Mouse (Mus musculus) adrenal gland, adult (tissue): ENCODE measurements around the gene Vmn1r2.
"Not testable (repeated sequence)": the region's sequence is repeated elsewhere in the genome, so short reads cannot be mapped to it uniquely, and the experiment has no call there.

Source experiments
- DNase-seq, 2 experiments: peaks; one replicate each; pipeline ENCODE4 v3.0.0; 2022 to 2023; ENCODE audit warnings: low spot score in 1 of 2; ENCODE audit not compliant: inconsistent age in 2 of 2

The Vmn1r2 gene

DNA sequence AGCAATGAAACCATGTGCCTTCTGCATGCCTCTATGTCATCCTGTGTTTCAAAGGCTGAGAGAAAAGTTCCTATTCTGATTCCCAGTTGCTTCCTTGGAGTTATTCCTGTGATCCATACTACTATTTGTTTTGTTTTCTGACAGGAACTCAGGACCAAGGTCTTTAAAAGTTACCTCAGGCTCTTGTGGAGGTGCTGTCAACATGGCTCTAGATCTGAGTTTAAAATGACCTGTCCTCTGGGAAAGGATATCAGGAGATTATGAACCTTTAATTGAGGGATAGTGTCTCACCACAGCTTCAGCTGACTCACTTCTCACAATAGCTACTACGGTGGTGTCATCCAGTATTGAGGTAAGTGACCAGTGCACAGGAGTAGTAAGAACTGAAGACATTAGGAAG lies at the start of gene Vmn1r2:
Gene Vmn1r2 (plus strand): TSS at position 301 of the 400 bp plus-strand sequence.
- DNase-seq, result not testable (repeated sequence)

GRCm38 (mm10) chr4:3147926-3148325 lies 19.2 kb upstream of the Vmn1r2 start:
- DNase-seq, result not testable (repeated sequence)

DNA sequence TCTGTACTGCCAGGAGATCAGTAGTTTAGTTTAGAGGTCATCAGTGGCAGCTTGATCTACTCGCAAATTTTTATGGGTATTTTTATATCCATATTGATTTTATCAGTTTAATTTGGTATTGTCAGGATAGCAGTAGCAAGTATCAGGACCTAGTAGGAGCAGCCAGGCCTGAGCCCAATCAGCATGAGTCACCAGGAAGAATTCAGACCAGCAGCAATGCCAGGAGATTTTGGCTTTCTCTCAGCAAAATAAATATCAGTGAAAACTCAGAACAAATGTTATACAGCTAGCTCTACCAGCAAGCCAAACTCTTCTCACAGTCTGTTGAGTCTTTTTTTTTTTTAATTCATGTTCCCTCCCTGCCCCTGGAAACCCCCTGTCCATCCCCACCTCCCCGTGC lies 13.8 kb upstream of the Vmn1r2 start:
- DNase-seq, result peak; percentile 21 to 62

DNA sequence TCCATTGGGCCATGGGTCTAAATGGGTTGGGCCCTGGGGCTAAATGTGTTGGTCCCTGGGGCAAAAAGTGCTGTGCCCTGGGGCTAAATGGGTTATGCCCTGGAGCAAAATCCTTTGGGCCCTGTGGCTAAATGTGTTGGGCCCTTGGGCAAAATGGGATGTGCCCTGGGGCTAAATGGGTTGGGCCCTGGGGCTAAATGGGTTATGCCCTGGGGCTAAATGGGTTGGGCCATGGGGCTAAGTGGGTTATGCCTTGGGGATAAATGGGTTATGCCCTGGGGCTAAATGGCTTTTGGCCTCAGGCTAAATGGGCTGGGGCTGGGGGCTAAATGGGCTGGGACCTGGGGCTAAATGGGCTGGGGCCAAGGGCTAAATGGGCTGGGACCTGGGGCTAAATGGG lies 2.7 kb upstream of the Vmn1r2 start:
- DNase-seq, result not testable (repeated sequence)

GRCm38 (mm10) chr4:3165046-3165445 lies 2.1 kb upstream of the Vmn1r2 start:
- DNase-seq, result no peak

GRCm38 (mm10) chr4:3174586-3174985 lies 7.5 kb downstream of the Vmn1r2 start:
- not testable (repeated sequence) for DNase-seq

DNA sequence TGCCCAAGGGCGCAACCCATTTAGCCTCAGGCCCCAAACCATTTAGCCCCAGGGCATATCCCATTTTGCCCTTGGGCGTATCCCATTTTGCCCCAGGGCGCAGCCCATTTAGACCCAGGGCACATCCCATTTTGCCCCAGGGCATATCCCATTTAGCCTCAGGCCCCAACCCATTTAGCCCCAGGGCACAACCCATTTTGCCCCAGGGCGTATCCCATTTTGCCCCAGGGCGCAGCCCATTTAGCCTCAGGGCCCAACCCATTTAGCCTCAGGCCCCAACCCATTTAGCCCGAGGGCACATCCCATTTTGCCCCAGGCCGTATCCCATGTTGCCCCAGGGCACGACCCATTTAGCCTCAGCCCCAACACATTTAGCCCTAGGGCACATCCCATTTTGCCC lies 8.6 kb downstream of the Vmn1r2 start:
- DNase-seq, result not testable (repeated sequence)

DNA sequence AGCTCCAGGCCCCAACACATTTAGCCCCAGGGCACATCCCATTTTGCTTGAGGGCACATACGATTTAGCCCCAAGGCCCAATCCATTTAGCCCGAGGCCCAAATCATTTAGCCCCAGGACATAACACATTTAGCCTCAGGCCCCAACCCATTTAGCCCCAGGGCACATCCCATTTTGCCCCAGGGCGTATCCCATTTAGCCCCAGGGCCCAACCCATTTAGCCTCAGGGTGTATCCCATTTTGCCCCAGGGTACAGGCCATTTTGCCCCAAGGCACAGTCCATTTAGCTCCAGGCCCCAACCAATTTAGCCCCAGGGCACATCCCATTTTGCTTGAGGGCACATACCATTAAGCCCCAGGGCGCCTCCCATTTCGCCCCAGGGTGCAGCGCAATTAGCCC lies 9.1 kb downstream of the Vmn1r2 start:
- not testable (repeated sequence) for DNase-seq

DNA sequence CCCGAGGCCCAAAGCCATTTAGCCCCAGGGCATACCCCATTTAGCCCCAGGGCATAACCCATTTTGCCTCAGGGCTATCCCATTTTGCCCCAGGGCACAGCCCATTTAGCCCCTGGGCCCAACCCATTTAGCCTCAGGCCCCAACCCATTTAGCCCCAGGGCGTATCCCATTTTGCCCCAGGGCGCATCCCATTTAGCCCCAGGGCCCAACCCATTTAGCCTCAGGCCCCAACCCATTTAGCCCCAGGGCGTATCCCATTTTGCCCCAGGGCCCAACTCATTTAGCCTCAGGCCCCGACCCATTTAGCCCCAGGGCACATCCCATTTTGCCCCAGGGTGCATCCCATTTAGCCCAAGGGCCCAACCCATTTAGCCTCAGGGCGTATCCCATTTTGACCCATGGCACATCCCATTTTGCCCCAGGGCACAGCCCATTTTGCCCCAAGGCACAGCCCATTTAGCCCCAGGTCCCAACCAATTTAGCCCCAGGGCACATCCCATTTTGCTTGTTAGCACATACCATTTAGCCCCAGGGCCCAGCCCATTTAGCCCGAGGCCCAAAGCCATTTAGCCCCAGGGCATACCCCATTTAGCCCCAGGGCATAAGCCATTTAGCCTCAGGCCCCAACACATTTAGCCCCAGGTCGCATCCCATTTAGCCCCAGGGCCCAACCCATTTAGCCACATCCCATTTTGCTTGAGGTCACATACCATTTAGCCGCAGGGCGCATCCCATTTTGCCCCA lies 9.8 kb downstream of the Vmn1r2 start:
- DNase-seq, result not testable (repeated sequence)

DNA sequence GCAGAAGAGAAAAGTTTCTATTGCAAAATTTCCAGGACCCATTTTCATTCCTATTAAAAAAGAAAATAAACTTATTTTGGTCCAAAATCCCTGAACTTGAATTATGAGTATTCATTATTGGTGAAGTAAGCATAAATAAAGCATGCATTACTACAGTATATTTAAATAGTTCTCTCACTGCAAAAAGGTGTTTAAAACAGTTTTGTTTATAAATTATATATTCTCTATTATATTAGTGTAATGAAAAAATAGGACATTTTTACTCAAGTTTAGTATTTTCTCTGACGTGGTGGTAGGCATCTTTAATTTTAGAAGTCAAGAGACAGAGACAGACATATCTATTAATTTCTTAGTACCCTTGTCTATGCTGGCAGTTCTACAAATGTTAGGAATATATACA lies 18.1 kb downstream of the Vmn1r2 start, which contains the start of gene Vmn1r3:
Gene Vmn1r3 (minus strand): TSS at position 101 of the 400 bp plus-strand sequence.
- not testable (repeated sequence) for DNase-seq

GRCm38 (mm10) chr4:3209643-3210217 lies 42.6 kb downstream of the Vmn1r2 start:
- not testable (repeated sequence) for DNase-seq

DNA sequence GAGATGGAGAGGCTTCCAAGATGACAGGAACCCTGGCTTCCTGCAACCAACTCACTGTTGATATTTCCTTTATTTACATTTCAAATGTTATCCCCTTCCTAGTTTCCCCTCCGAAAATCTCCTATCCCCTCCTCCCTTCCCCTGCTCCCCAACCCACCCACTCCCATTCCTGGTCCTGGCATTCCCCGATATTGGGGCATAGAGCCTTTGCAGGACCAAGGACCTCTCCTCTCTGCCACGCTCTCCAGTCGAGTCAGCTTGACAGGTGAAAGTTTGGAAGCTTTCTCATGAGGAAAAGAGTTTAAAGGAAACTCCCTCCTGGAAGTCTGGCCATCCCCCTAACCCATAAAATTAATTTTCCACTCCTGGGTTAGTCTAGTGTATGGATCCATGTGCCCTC lies 46.2 kb downstream of the Vmn1r2 start:
- DNase-seq, result not testable (repeated sequence)

DNA sequence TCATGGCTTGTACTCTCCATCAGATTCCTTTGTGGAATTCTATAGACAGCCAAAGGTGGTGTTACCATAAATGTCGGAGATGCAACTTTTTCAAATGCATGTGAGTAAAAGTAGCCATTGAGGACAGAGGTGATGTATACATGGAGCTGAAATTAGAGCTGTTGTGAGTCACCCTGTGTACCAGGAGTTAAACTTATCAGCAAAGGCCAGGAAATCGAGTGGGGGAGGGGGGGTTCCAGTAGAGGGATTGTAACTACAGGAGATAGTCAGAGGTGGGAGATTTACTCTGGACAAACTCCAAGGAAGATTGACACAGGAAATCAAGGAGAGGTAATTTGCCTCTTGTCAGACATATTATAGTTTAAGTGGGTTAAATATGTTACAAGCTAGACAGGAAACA lies 49.3 kb downstream of the Vmn1r2 start:
- not testable (repeated sequence) for DNase-seq
